Mouse (Mus musculus) midbrain, embryonic 11.5 days (tissue): ENCODE results near the gene Gpsm1. TPM values are rescaled to one million over a fixed set of nuclear protein-coding genes. Genes with fewer than 3 reads are reported as not detected.

Source experiments
- ATAC-seq: fragments of 200-750 bp; cut with Nextera tagmentation; 2 replicates; pipeline ENCODE4 v1.8.0; 2017; ENCODE audit warnings: moderate TSS enrichment, moderate library complexity; ENCODE audit not compliant: low FRiP score
- DNase-seq: peaks from one replicate; pipeline ENCODE4 v3.0.0; 2015; ENCODE audit warnings: low spot score; ENCODE audit errors: missing footprints
- H3K27ac ChIP-seq: fragments of 300-500 bp; sonication (generic); 2 replicates; pipeline ENCODE4 v1.5.1; 2014; ENCODE audit warnings: low read depth, low read length
- H3K27me3 ChIP-seq: fragments of 300-500 bp; sonication (generic); 2 replicates; pipeline ENCODE4 v1.6.1; 2014; ENCODE audit warnings: mild to moderate bottlenecking, low read length, moderate library complexity, mixed read lengths; ENCODE audit not compliant: control insufficient read depth, insufficient read depth
- H3K36me3 ChIP-seq: fragments of 300-500 bp; sonication (generic); 2 replicates; pipeline ENCODE4 v1.6.1; 2014; ENCODE audit warnings: mild to moderate bottlenecking, low read length, moderate library complexity, mixed read lengths; ENCODE audit not compliant: control insufficient read depth, insufficient read depth
- H3K4me1 ChIP-seq: fragments of 300-500 bp; sonication (generic); 2 replicates; pipeline ENCODE4 v1.6.1; 2014; ENCODE audit warnings: low read length; ENCODE audit not compliant: control insufficient read depth, insufficient read depth
- H3K4me2 ChIP-seq: fragments of 300-500 bp; sonication (generic); 2 replicates; pipeline ENCODE4 v1.6.1; 2014; ENCODE audit warnings: mild to moderate bottlenecking, moderate library complexity
- H3K4me3 ChIP-seq: fragments of 300-500 bp; sonication (generic); 2 replicates; pipeline ENCODE4 v1.5.1; 2014; ENCODE audit warnings: low read depth, low read length
- H3K9ac ChIP-seq: fragments of 300-500 bp; sonication (generic); 2 replicates; pipeline ENCODE4 v1.6.1; 2014; ENCODE audit warnings: low read length
- H3K9me3 ChIP-seq: fragments of 300-500 bp; sonication (generic); 2 replicates; pipeline ENCODE4 v1.6.1; 2016; ENCODE audit warnings: low read length; ENCODE audit not compliant: control insufficient read depth
- WGBS: fragments of 180-500 bp; shearing (Covaris S2); extraction: QIAGEN DNeasy Blood & Tissue Kit; methylation state at CpG from one replicate; pipeline ENCODE4 v1.1.7; 2014; 5-methylcytosine and 5-hydroxymethylcytosine counted together
- polyA plus RNA-seq: library from polyadenylated mRNA; unstranded; fragments of >200 nt; fragmentation: Nextera tagmentation; extraction: Ambion mirVana; gene quantifications from 2 replicates; pipeline ENCODE4 v1.2.1, GENCODE M21; 2014

Gene Gpsm1
- polyA plus RNA-seq, 1 experiment from 2014 or later: 53.3 TPM

DNA sequence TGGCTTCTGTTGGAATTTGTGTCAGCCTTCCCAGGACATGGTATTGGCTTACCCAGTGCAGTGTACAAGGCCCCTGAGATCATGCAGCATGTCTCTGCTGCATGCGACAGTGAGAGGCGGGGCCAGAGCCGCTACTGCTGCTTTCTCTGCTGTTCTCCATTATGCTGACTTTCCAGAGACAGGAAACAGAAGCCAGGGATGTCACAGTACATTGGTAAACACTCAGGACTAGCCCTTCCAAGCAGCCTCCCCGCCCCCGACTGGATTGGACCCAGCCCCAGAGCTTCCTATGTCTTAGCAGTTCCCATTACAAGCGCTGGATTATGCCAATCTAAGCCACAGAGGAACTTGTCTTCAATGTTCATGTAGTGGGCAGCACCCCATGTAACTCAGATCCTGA is 32.9 kb downstream of the Gpsm1 start:
- DNase-seq: no peak
- no peak overlapping the region for H3K27ac ChIP-seq

GRCm38 (mm10) chr2:26351358-26352290 is 36.3 kb downstream of the Gpsm1 start, which contains the start of gene Dnlz:
Gene Dnlz (minus strand): TSS chr2:26352110.
- Histone ChIP-seq H3K27me3 (no peaks in the 10 kb centered on the region), H3K4me3 (peak within 1 kb of the TSS; percentile 87), H3K36me3 (peaks cover 5% of the 10 kb centered on the region; the same call in 1 of the 2 replicates), H3K4me1 (peaks cover 15% of the 10 kb centered on the region), H3K27ac (peak within 1 kb of the TSS; percentile 63), H3K9ac (peak within 1 kb of the TSS; percentile 96), H3K9me3 (no peaks in the 10 kb centered on the region), H3K4me2 (peak within 1 kb of the TSS; percentile 83)
- ATAC-seq: peak; percentile 79
- WGBS: 2% methylated on average over 62 of the region's 62 CpGs
- DNase-seq: peak; percentile 99

More for the DNA sequence above, 32.9 kb downstream of the Gpsm1 start:
- no peak for ATAC-seq
- Histone ChIP-seq H3K27me3 (no peaks in the 10 kb centered on the region), H3K36me3 (peaks cover 11% of the 10 kb centered on the region), H3K9me3 (no peaks in the 10 kb centered on the region), H3K9ac (no peak overlapping the region), H3K4me1 (peaks cover 15% of the 10 kb centered on the region), H3K4me2 (no peak overlapping the region), H3K4me3 (no peak overlapping the region)
- 87% methylated on average over 6 of the region's 6 CpGs for WGBS

- Histone ChIP-seq H3K4me3 (peak overlapping the region; percentile 87), H3K27me3 (no peaks in the 10 kb centered on the region), H3K9me3 (no peaks in the 10 kb centered on the region), H3K27ac (no peak overlapping the region), H3K36me3 (no peaks in the 10 kb centered on the region; the same call in 1 of the 2 replicates), H3K9ac (peak overlapping the region; percentile 96), H3K4me1 (peaks cover 15% of the 10 kb centered on the region), H3K4me2 (peak overlapping the region; percentile 83)
- DNase-seq (peak; percentile 94), ATAC-seq (peak; percentile 59)
- WGBS: 3% methylated on average over 36 of the region's 36 CpGs
Measured at GRCm38 (mm10) chr2:26352291-26352910, 37.1 kb downstream of the Gpsm1 start.

GRCm38 (mm10) chr2:26353066-26353980 is 38.0 kb downstream of the Gpsm1 start:
- H3K27me3 ChIP-seq: no peaks in the 10 kb centered on the region
- ATAC-seq: no peak
- peak overlapping the region; percentile 87 for H3K4me3 ChIP-seq
- H3K36me3 ChIP-seq: no peaks in the 10 kb centered on the region; the same call in 1 of the 2 replicates
- H3K9ac ChIP-seq: peak overlapping the region; percentile 96
- WGBS: 93% methylated on average over 11 of the region's 11 CpGs
- peak overlapping the region; percentile 83 for H3K4me2 ChIP-seq
- H3K27ac ChIP-seq: no peak overlapping the region
- H3K4me1 ChIP-seq: peaks cover 15% of the 10 kb centered on the region
- no peaks in the 10 kb centered on the region for H3K9me3 ChIP-seq
- DNase-seq: peak; percentile 62

- peaks cover 15% of the 10 kb centered on the region for H3K4me1 ChIP-seq
- ATAC-seq (no peak), DNase-seq (no peak)
- no peaks in the 10 kb centered on the region for H3K27me3 ChIP-seq
- WGBS: 89% methylated on average over 4 of the region's 4 CpGs
- no peaks in the 10 kb centered on the region for H3K36me3 ChIP-seq
- H3K4me2 ChIP-seq: no peak overlapping the region
- H3K9me3 ChIP-seq: no peaks in the 10 kb centered on the region
- H3K9ac ChIP-seq: no peak overlapping the region
- H3K27ac ChIP-seq: no peak overlapping the region
- no peak overlapping the region for H3K4me3 ChIP-seq
Measured at GRCm38 (mm10) chr2:26354401-26354800, 39.1 kb downstream of the Gpsm1 start.

DNA sequence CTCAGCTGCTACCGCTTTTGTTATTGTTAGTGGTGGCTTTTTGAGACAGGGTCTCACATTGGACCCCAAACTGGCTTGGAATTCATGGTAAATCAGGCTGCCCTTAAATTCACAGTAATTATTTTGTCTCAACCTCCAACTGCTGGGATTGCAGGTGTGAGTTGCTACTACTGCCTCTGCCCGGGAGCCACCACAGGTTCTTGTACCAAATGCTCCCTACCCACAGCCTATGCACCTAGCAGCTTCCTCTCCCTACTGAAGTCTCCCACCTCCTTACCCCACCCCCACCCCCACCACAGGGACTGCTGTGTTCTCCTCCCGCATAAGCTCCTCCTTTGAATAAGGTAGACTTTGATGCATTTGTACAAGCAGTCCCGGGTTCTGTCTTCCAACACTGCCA is 40.9 kb downstream of the Gpsm1 start:
- Histone ChIP-seq H3K4me2 (no peak overlapping the region), H3K36me3 (no peaks in the 10 kb centered on the region), H3K9ac (no peak overlapping the region), H3K9me3 (no peaks in the 10 kb centered on the region), H3K4me1 (peaks cover 7% of the 10 kb centered on the region), H3K27me3 (no peaks in the 10 kb centered on the region), H3K27ac (no peak overlapping the region), H3K4me3 (no peak overlapping the region)
- DNase-seq (no peak), ATAC-seq (no peak)
- 83% methylated on average over 4 of the region's 4 CpGs for WGBS

DNA sequence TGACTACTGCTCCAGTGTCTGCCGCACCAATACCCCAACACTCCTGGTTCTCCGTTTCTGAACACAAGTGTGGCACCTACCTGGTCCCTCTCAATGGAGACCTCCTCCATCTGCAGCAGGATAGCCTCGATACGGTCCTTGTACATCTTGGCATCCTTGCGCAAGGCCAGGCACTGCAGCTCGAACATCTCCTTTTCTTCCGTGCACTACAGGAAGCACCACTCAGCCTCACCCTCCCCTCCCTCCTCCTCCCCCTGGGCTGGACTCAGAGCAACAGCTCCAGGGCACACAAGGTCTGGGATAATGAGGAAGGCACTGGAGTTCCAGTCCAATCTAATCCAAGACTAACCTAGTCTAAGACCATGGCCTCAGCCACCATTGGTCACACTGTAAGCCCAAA is 41.4 kb downstream of the Gpsm1 start:
- peaks cover 7% of the 10 kb centered on the region for H3K4me1 ChIP-seq
- DNase-seq: peak; percentile 71
- no peaks in the 10 kb centered on the region for H3K9me3 ChIP-seq
- no peak overlapping the region for H3K4me3 ChIP-seq
- no peak overlapping the region for H3K27ac ChIP-seq
- 81% methylated on average over 7 of the region's 7 CpGs for WGBS
- no peak for ATAC-seq
- H3K36me3 ChIP-seq: no peaks in the 10 kb centered on the region
- H3K4me2 ChIP-seq: no peak overlapping the region
- no peaks in the 10 kb centered on the region for H3K27me3 ChIP-seq
- H3K9ac ChIP-seq: no peak overlapping the region

DNA sequence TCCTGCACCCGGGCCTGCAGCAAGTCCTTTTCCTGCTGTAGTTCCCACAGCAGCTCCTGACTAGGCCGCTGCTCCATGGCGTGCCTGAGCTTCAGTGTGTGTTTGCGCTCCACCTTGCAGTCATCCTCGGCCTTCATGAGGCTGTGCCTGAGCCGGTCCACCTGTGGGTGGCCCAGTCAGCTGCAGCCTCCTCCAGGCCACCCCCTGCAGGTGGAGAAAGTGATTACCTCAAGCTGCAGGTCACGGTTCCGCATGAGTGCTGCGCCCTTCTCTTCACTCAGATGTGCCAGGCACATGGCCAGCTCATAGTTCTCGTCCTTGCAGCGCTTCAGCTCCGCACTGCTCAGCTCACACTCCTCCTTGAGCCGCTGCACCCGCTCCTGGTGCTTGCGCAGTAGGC is 42.2 kb downstream of the Gpsm1 start:
- DNase-seq (no peak), ATAC-seq (no peak)
- WGBS: 45% methylated on average over 15 of the region's 15 CpGs
- Histone ChIP-seq H3K9me3 (no peaks in the 10 kb centered on the region), H3K36me3 (no peaks in the 10 kb centered on the region), H3K4me3 (no peak overlapping the region), H3K27ac (no peak overlapping the region), H3K27me3 (no peaks in the 10 kb centered on the region), H3K4me2 (no peak overlapping the region), H3K9ac (no peak overlapping the region), H3K4me1 (peaks cover 6% of the 10 kb centered on the region)
